Mouse (Mus musculus) testis, postnatal 10 days (tissue): ENCODE measurements around the gene 2810459M11Rik.

Experiments
- DNase-seq: peaks from one replicate; pipeline ENCODE4 v3.0.0; 2021; ENCODE audit warnings: low spot score

2810459M11Rik gene

DNA sequence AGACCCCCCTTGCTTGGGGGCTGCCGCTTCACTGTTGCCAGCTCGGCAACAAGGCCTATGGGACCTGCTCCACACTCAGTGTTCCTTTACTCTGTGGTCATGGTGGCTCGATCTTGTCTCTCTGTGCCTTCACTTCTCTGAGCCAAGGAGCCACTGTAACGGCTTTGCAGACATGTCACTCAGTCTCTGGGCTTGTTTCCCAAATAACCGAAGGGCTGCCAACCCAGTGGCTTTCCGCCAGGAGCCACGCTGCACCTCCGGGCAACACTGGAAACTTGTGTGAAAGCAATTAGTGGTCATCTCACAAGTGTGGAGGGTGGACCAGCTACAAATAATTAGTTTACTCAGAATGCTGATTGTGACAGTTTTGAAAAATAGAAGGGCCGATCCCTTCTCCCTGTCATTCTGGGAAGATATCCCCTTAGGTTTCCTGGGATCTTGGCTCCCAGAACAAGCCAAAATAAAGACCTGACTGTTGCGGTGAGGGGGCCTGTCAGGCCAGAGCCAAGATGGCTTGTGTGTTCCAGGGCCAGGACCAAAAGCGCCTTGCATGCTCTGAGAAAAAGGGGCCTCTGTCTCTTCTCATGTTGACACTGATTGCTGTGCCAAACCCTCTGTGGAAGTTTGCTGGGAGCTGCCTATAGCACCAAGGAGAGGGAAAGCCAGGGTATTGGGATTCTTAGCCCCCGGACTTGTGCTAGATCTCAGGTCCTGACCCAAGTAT lies 7.7 kb downstream of the 2810459M11Rik start:
- peak; percentile 52 for DNase-seq

DNA sequence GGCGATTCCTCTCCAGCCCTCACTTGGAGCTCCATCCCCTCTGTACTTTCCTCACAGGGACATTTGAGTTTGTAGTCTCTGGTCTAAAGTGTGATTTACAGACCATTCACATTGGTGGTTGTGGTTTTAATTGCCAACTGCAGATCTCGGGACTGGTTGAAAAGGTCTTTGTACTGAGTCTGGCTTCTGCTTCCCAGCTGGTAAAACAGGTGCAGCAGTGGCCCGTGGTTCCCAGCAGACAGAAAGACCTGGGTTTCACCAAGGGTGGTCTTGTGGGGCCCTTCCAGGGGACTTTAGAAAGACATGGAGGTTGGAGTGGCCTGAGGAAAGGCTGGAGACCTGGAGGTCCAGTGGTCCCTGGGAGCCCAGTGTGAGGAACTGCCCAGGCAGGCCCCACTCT lies 9.3 kb downstream of the 2810459M11Rik start:
- no peak for DNase-seq

DNA sequence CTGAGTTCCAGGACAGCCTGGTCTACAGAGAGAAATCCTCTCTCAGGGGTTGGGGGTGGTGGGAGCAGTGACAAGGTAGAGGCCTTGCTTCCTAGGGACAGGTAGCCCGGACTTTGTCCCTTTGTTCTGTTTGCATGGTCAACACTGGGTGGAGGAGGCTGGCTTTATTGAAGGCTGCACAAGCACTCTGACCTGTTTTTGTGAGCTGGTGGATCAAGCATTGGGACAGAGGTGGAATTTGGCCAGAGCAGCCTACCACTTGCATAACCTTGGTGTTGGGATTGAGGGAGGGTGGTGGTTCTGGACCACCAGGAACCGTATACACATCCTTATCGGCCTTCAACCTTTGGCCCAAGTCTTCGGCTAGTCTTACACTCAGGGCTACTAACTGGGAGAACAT lies 10.6 kb downstream of the 2810459M11Rik start:
- no peak for DNase-seq

DNA sequence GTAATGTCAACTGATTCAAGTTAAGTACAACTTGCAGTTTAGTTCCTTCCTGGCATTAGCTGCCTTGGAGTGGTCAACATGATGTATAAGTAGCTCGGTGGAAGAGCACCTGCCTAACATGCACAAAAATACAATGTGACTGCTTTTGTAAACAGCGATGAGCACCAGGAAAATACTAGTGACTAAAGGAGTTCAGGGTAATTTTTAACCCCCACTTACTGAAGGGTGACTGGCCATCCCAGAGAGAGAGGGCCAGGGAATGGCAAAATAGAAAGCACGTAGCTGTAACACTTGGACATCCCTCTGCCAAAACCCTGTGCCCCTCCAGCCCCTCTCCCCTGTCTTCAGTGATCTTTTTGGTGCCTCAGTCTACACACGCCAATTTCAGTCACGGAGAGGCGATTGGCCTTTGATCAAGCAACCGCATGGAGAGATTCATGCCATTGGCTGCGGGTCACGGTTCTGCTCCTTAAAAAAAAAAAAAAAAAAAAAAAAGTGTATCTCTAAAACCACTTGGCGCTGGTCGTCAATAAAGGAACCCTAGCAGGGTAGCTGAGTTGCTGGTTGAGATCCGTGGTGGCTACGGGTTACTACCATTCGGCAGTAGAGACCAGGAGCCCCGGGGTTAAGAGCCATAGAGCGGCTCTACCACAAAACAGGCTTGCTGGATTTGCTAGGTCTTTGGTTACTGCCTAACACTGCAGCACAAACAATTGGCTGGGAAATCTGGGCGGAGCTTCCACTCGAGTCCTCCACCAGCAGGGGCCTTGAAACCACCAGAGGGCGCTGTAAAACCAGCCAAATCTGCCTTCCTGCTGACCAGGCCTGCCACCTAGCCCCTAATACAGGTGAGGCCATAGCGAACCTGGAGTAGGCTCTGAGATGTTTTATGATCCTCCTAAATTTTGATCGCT lies 13.4 kb downstream of the 2810459M11Rik start:
- peak; percentile 96 for DNase-seq

DNA sequence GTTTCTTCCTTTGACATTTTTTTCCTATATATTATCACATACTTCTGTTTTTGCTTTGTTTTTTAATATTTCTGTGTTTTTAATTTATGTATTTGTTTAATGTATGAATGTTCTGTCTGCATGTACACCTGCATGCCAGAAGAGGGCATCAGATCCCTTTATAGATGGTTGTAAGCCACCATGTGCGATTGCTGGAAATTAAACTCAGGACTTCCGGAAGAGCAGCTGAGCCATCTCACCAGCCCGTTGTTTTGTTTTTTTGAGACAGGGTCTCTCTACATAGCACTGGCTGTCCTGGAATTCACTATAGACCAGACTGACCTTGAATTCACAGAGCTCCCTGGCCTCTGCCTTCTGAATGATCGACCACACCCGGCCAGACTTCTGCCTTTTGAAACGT lies 16.9 kb downstream of the 2810459M11Rik start:
- DNase-seq: no peak

DNA sequence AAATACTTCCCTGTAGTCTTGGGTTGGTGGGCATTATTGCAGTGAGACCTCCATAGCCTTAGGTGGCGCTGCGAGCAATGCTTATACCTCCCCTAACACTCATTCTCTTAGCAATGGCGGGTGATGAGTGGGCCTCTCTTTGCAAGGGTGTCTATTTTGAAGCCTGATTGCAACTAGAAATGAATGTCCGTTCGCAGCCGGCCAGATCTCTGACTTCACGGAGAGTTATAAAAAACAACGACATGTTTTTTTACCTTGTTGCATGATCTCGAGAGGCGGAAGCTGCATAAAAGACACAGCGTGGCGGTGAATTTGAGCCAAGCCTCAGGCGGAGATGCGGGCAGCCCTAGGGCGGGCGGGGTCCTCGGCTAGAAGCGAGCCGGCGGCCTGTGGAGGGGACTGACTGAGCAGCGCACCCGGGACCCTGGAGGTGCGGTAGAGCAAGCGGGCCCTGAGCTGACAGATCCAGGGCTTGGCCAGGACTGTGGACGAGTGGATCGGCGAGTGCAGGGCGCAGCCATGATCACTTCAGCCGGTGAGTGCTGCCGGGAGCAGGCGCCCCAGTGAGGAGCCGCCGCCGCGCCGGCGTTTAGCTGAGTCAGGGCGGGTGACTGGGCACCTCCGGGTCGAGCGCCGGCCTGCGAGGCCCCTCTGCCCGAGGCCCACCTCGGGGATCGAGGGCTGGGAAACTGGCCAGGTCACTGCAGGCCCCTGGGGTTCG lies 18.8 kb downstream of the 2810459M11Rik start, which contains the start of gene Psmd1:
Psmd1 (plus strand) TSS at position 117 of the 721 bp plus-strand sequence.
- DNase-seq: peak; percentile 90

DNA sequence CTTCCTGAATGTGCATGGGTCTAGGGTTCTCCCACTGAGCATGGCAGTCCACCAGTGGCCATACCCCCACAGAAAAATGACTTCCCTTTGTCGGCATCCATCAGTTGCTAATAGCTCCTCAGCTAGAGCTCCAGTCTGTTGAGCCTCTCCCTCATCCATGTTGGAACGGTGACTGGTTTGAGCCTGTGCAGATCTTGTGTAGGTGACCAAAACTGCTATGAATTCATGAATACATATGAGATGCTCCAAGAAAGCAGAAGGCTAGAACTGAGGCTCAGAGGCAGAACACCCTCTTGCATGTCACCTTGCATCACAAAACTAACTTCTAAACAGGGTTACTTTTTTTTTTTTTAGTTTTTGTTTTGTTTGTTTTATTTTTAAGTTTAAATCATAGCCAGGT lies 30.9 kb downstream of the 2810459M11Rik start:
- DNase-seq: no peak

DNA sequence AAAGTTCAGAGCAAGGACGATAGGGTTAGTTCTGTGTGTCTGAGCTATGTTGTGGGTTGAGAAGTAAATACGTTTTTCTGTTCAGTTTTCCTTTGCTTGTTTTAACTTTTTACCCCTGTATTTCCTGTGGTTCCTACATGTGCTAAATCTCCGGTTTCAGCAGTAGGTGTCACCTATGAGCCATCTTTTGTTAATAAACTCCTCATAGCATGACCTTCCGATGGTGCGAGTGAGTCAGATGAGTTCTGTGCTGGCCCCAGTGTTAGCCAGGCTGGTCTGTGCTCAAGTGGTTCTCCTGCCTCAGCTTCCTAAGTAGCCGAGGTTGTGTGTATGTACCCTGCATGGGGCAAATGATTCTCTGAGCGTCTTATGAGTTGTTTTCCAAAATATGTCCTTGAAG lies 48.8 kb downstream of the 2810459M11Rik start:
- DNase-seq: no peak

DNA sequence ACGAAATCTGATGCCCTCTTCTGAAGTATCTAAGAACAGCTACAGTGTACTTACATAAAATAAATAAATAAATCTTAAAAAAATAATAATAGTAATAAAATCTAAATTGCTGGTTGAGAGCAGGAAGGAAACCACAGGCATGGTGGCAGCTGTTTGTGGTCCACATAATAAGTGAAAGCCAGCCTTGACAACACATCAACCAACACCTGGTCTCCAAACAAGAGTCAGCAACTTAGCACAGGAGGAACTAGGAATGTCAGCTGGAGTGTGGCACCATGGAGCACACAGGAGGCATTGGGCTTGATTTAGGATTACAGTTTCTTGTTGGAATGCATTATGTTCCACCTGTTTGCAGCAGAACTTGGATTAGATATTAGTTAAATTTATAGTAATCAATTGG lies 59.4 kb downstream of the 2810459M11Rik start:
- DNase-seq: no peak
